Mouse (Mus musculus): Measurements from ENCODE around the gene Traf3.

DNA sequence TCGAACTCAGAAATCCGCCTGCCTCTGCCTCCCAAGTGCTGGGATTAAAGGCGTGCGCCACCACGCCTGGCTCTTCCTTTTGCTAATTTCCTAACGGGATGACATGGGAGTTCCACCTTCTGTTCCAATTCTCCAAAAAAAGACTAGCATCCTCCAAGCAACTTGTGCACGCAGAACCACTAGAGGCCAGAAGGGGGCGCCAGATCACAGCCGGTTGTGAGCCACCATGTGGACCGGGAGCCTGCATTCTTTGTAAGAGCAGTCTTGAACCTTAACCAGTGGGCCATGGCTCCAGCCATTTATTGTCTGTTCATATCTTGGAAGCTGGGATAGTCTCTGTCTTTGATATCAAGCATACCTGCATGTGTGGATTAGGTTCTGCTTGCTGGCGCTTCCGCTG is 106.2 kb downstream of the Traf3 start:
- TF ChIP-seq POLR2A (IDR thresholded peaks at IDR 0.05; ENCODE audit: extremely low read depth, insufficient read depth, low read length) (no peak), CTCF (IDR thresholded peaks at IDR 0.05; ENCODE audit: low read depth, low read length) (peak; percentile 94)
